Mouse (Mus musculus): ENCODE measurements around the gene Hipk2. TPM values are rescaled to one million over a fixed set of nuclear protein-coding genes. Genes with fewer than 3 reads are reported as not detected.

Gene Hipk2
- total and polyA plus RNA-seq, 3 experiments, result 3.9 to 85.1 (median 14.1) TPM

DNA sequence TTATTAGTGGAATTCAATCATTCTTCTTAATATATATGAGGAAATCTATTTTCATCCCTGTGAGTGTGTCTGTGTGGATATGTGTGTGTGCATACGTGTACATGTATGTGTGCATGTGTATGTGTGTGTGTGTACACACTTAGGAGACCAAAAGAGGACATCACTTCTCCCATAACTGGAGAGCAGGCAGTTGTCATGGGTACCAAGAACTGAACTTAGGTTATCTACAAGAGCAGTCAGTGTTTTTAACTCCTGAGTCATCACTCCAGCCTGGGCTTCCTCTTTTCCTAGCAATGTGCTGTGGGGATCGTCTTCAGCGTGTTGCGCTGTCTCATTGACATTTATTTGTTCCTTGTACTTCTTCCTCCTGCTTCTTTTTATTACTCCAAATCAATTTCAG lies 24.1 kb upstream of the Hipk2 start:
- DNase-seq (ENCODE audit: low read depth, low spot score), result peak; percentile 95
- Histone ChIP-seq H3K4me3 (ENCODE audit: control insufficient read depth in 1 of 2, insufficient read depth in 1 of 2, low read depth in 2 of 2, low read length in 2 of 2) (peak overlapping the region; percentile 46 to 64), H3K27me3 (ENCODE audit: control insufficient read depth in 1 of 2, insufficient read depth in 2 of 2, low read length in 2 of 2) (no peaks in the 10 kb centered on the region), H3K27ac (ENCODE audit: control insufficient read depth, low read depth, low read length) (peak overlapping the region; percentile 90), H3K36me3 (ENCODE audit: control insufficient read depth in 1 of 2, insufficient read depth in 2 of 2, low read length in 2 of 2) (peaks cover 0 to 34% of the 10 kb centered on the region in 2 experiments; a peak in 2 of 4 replicates), H3K4me1 (ENCODE audit: control insufficient read depth in 1 of 2, insufficient read depth in 2 of 2, low read length in 2 of 2) (peaks cover 18 to 48% of the 10 kb centered on the region in 2 experiments), H3K9ac (ENCODE audit: control insufficient read depth, low read depth, low read length, poor library complexity, severe bottlenecking) (peak overlapping the region; percentile 48), H3K79me2 (ENCODE audit: control insufficient read depth, insufficient read depth, low read length, poor library complexity) (no peaks in the 10 kb centered on the region), H3K9me3 (replicated peaks; ENCODE audit: insufficient read depth, low read length) (no peaks in the 10 kb centered on the region)
- no peak for TF ChIP-seq SMC3 (IDR thresholded peaks at IDR 0.05; ENCODE audit: low read depth, low read length)
- TF ChIP-seq GATA1 (IDR thresholded peaks at IDR 0.05; ENCODE audit: low read depth, low read length), result peak; percentile 94
- TF ChIP-seq ZKSCAN1 (IDR thresholded peaks at IDR 0.05; ENCODE audit: low read depth, low read length), result no peak
- no peak for TF ChIP-seq E2F4 (IDR thresholded peaks at IDR 0.05; ENCODE audit: borderline replicate concordance, low read depth, low read length)
- TF ChIP-seq RAD21 (IDR thresholded peaks at IDR 0.05; ENCODE audit: low read depth, low read length), result no peak
- peak; percentile 93 to 96 for TF ChIP-seq EP300 (IDR thresholded peaks at IDR 0.05; ENCODE audit: low read depth in 1 of 2, low read length in 2 of 2)
- TF ChIP-seq POLR2A (IDR thresholded peaks at IDR 0.05; ENCODE audit: control insufficient read depth in 1 of 2, insufficient read depth in 1 of 2, low read depth in 1 of 2, low read length in 2 of 2, poor library complexity in 1 of 2), result no peak
- no peak for TF ChIP-seq HCFC1 (IDR thresholded peaks at IDR 0.05; ENCODE audit: low read depth, low read length)
- no peak for TF ChIP-seq MEF2A (IDR thresholded peaks at IDR 0.05; ENCODE audit: extremely low read depth, insufficient replicate concordance, low read depth, low read length, poor library complexity, severe bottlenecking)
- 0 out of 2 replicates have a peak, but pooled peaks have one; percentile 8 for TF ChIP-seq GABPA (IDR thresholded peaks at IDR 0.05; ENCODE audit: low read depth, low read length)
- TF ChIP-seq SIN3A (IDR thresholded peaks at IDR 0.05; ENCODE audit: low read length), result peak; percentile 88
- peak; percentile 95 for TF ChIP-seq ETS1 (IDR thresholded peaks at IDR 0.05; ENCODE audit: low read depth, low read length)
- no peak for TF ChIP-seq NRF1 (IDR thresholded peaks at IDR 0.05; ENCODE audit: insufficient read depth, low read depth, low read length, poor library complexity, severe bottlenecking)
- TF ChIP-seq CTCF (IDR thresholded peaks at IDR 0.05 in 2 of 3, conservative IDR thresholded peaks at IDR 0.05 in 1 of 3; ENCODE audit: control insufficient read depth in 1 of 3, insufficient read depth in 1 of 3, low read depth in 2 of 3, low read length in 3 of 3, poor library complexity in 1 of 3, severe bottlenecking in 1 of 3), result no peak
- TF ChIP-seq MXI1 (IDR thresholded peaks at IDR 0.05; ENCODE audit: low read depth, low read length), result peak; percentile 96
- TF ChIP-seq KAT2A (conservative IDR thresholded peaks at IDR 0.05; ENCODE audit: low read depth, low read length), result no peak
- 0 out of 2 replicates have a peak, but pooled peaks have one; percentile 21 for TF ChIP-seq TBP (IDR thresholded peaks at IDR 0.05; ENCODE audit: low read depth, low read length)
- peak; percentile 68 for TF ChIP-seq MAX (IDR thresholded peaks at IDR 0.05; ENCODE audit: low read length)
- no peak for TF ChIP-seq CHD2 (IDR thresholded peaks at IDR 0.05; ENCODE audit: low read length)
- no peak for TF ChIP-seq POLR2AphosphoS2 (IDR thresholded peaks at IDR 0.05; ENCODE audit: low read length)
- no peak for TF ChIP-seq ZMIZ1 (IDR thresholded peaks at IDR 0.05; ENCODE audit: low read depth, low read length)
- peak; percentile 87 for TF ChIP-seq RCOR1 (IDR thresholded peaks at IDR 0.05; ENCODE audit: low read depth, low read length)
- TF ChIP-seq CHD1 (IDR thresholded peaks at IDR 0.05; ENCODE audit: low read depth, low read length), result no peak
- no peak for TF ChIP-seq ZNF384 (IDR thresholded peaks at IDR 0.05; ENCODE audit: low read depth, low read length)
- TF ChIP-seq USF2 (IDR thresholded peaks at IDR 0.05; ENCODE audit: borderline replicate concordance in 1 of 2, insufficient read depth in 1 of 2, low read depth in 1 of 2, low read length in 2 of 2), result no peak
- TF ChIP-seq POLR2AphosphoS5 (IDR thresholded peaks at IDR 0.05; ENCODE audit: borderline replicate concordance, low read depth, low read length), result peak; percentile 95
- peak; percentile 87 for TF ChIP-seq TCF12 (IDR thresholded peaks at IDR 0.05; ENCODE audit: low read depth, low read length)
- TF ChIP-seq MAFK (IDR thresholded peaks at IDR 0.05; ENCODE audit: borderline replicate concordance, low read depth, low read length), result peak; percentile 92
- no peak for TF ChIP-seq USF1 (IDR thresholded peaks at IDR 0.05; ENCODE audit: low read depth, low read length)
- TF ChIP-seq TAL1 (IDR thresholded peaks at IDR 0.05; ENCODE audit: low read length), result peak; percentile 89
- peak; percentile 53; the same call in 1 of the 2 replicates for TF ChIP-seq ELF1 (IDR thresholded peaks at IDR 0.05; ENCODE audit: low read depth, low read length)
- no peak for TF ChIP-seq ZC3H11A (IDR thresholded peaks at IDR 0.05; ENCODE audit: low read depth, low read length)
- no peak for TF ChIP-seq UBTF (IDR thresholded peaks at IDR 0.05; ENCODE audit: borderline replicate concordance, insufficient read depth, low read depth, low read length)
- no peak for TF ChIP-seq NELFE (IDR thresholded peaks at IDR 0.05; ENCODE audit: low read depth, low read length)
- peak; percentile 56; the same call in 1 of the 2 replicates for TF ChIP-seq MYB (IDR thresholded peaks at IDR 0.05; ENCODE audit: low read depth, low read length)
- TF ChIP-seq JUND (IDR thresholded peaks at IDR 0.05; ENCODE audit: low read depth, low read length), result peak; percentile 93
- TF ChIP-seq MAZ (IDR thresholded peaks at IDR 0.05; ENCODE audit: low read depth, low read length), result no peak
- peak; percentile 92 for TF ChIP-seq MYC (IDR thresholded peaks at IDR 0.05; ENCODE audit: low read depth, low read length)
